16 mouse cellular contexts compared by ENCODE assay signal in genomic region chr2:102700695-102701094, GRCm38 (mm10). TPM values are rescaled to one million over a fixed set of nuclear protein-coding genes. Genes with fewer than 3 reads are reported as not detected.
"Had no signal": no experiment of that assay in that cellular context is flagged by ENCODE, and none has a peak within 500 bp of the region (broad histone marks: within the 10 kb centered on the region; RNA-seq: fewer than 3 reads in every experiment).

No protein-coding gene starts in this region.

- H3K4me3 ChIP-seq: kidney, embryonic 15.5 days; liver, embryonic 13.5 days had no signal

- H3K27ac ChIP-seq: kidney, embryonic 15.5 days; liver, embryonic 13.5 days had no signal

- H3K27me3 ChIP-seq: kidney, embryonic 15.5 days; liver, embryonic 13.5 days had no signal

- H3K9me3 ChIP-seq: kidney, embryonic 15.5 days; liver, embryonic 13.5 days had no signal

- H3K4me1 ChIP-seq: kidney, embryonic 15.5 days; liver, embryonic 13.5 days had no signal

- DNase-seq: kidney, adult 8-10 months; kidney, postnatal 14 days; kidney, postnatal 4 days; liver, embryonic 13.5 days; lung, adult 2 months; lung, postnatal 14 days; midbrain, embryonic 14.5 days; right cerebral cortex, adult 18-20 months; right cerebral cortex, postnatal 14 days; right cerebral cortex, postnatal 4 days; thymus, adult 2 months; thymus, postnatal 14 days; thymus, postnatal 4 days had no signal

- H3K4me2 ChIP-seq: kidney, embryonic 15.5 days; liver, embryonic 13.5 days; midbrain, embryonic 11.5 days had no signal

- H3K36me3 ChIP-seq: kidney, embryonic 15.5 days; liver, embryonic 13.5 days had no signal

- H3K9ac ChIP-seq: kidney, embryonic 15.5 days; liver, embryonic 13.5 days had no signal

RNA-seq across cellular contexts. Expression of gene Slc1a2, which starts 42.2 kb away (rescaled TPM):
- total RNA-seq: megakaryocyte-erythroid progenitor cell, adult 5-6 weeks had no signal
